Mouse (Mus musculus) liver, adult 2 months (tissue): Measurements from ENCODE around the gene Znrd1as. TPM values are rescaled to one million over a fixed set of nuclear protein-coding genes. Genes with fewer than 3 reads are reported as not detected.
A peak's percentile ranks its signal among the peaks of the same experiment; 100 is the strongest.

ENCODE experiments used
- DNase-seq: peaks from one replicate; pipeline ENCODE4 v3.0.0-alpha.2; 2011; ENCODE audit warnings: low read depth, low spot score; ENCODE audit errors: extremely low read depth
- H3K27ac ChIP-seq: fragments of 200-500 bp; replicated peaks from 2 replicates; pipeline ENCODE4 v1.5.1; 2012; ENCODE audit warnings: low read depth, mild to moderate bottlenecking, control low read depth, inconsistent platforms, low read length; ENCODE audit not compliant: insufficient read depth
- H3K27me3 ChIP-seq: fragments of 200-500 bp; 2 replicates; pipeline ENCODE4 v1.6.1; 2012; ENCODE audit warnings: mild to moderate bottlenecking, moderate library complexity, low read length, inconsistent platforms; ENCODE audit not compliant: control insufficient read depth, insufficient read depth
- H3K36me3 ChIP-seq: fragments of 200-500 bp; 2 replicates; pipeline ENCODE4 v1.6.1; 2012; ENCODE audit warnings: low read length, inconsistent platforms; ENCODE audit not compliant: control insufficient read depth, insufficient read depth
- H3K4me1 ChIP-seq: fragments of 200-500 bp; 2 replicates; pipeline ENCODE4 v1.6.1; 2011; ENCODE audit warnings: low read length; ENCODE audit not compliant: control insufficient read depth, insufficient read depth
- H3K4me3 ChIP-seq: fragments of 200-500 bp; 2 replicates; pipeline ENCODE4 v1.5.1; 2011; ENCODE audit warnings: low read depth, mild to moderate bottlenecking, control low read depth, low read length, moderate library complexity; ENCODE audit not compliant: insufficient read depth
- H3K79me2 ChIP-seq: fragments of 200-500 bp; 2 replicates; pipeline ENCODE4 v1.6.1; 2012; ENCODE audit warnings: inconsistent platforms, mild to moderate bottlenecking, low read length, moderate library complexity; ENCODE audit not compliant: control insufficient read depth, insufficient read depth
- H3K9ac ChIP-seq: fragments of 200-500 bp; 2 replicates; pipeline ENCODE4 v1.6.1; 2012; ENCODE audit warnings: low read depth, mild to moderate bottlenecking, control low read depth, inconsistent platforms, low read length
- CTCF ChIP-seq: fragments of 200-500 bp; IDR thresholded peaks from 2 replicates; pipeline ENCODE4 v1.5.1; 2011; ENCODE audit warnings: low read depth, low read length, control low read depth
- POLR2A ChIP-seq: fragments of 200-500 bp; IDR thresholded peaks from 2 replicates; pipeline ENCODE4 v1.6.1; 2011; ENCODE audit warnings: low read length, control low read depth; ENCODE audit not compliant: insufficient read depth; ENCODE audit errors: extremely low read depth
- WGBS: fragments of 180-500 bp; shearing (Covaris S2); methylation state at CpG from one replicate; pipeline ENCODE4 v1.1.7; 2018; 5-methylcytosine and 5-hydroxymethylcytosine counted together
- polyA plus RNA-seq: library from polyadenylated mRNA; depleted of rRNA; stranded (reverse); fragments of >200 nt; gene quantifications from 2 replicates; pipeline ENCODE4 v1.2.3, GENCODE M21; 2012; rRNA removed
- total RNA-seq: library from RNA; depleted of rRNA; stranded (reverse); fragments of >200 nt; gene quantifications from 2 replicates; pipeline ENCODE4 v1.2.3, GENCODE M21; 2014; rRNA removed

Gene Znrd1as
- total RNA-seq (9.6 and 11.9 TPM in 2 replicates), polyA plus RNA-seq (2.5 and 2.6 TPM in 2 replicates)

DNA sequence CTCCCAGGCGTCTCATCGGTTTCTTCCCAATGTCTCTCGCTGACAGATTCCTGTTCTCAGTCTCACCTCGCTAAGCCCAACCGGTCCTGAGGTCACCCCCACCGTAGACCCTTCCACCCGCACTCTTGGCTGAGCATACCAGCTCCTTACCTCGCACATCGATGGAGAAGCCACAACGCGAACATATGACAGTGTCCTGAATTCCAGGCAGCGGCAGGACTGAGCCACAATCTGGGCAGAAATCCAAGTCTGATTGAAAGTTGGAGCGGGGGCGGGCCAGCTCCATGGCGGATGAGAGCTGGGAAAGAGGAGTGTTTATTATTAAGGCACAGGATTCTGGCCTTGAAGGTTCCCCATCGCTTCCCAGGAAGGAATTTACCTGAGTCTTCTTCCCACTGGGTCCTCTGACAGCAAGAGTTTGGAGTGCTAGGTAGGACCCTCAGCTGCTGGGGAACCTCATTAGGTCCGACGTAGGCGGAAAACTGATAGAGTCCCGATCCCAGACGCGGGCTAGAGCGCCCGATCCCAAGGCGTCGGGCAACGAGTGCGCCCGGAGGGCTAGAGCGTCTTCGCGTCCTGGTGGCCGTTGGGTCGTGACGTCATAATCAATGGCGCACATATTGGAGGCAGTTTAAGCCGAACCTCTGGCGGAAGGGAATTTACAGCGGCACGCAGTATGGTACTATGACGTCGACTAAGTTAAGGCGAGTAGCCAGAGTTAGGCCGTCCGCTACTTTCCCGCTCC is at the start of gene Znrd1as, which contains the start of gene Znrd1:
Gene Znrd1as, plus strand, starts transcription at position 594 of the 745 bp plus-strand sequence.
Gene Znrd1, minus strand, starts transcription at position 561 of the 745 bp plus-strand sequence.
- peak; percentile 94 for DNase-seq
- Histone ChIP-seq H3K4me1 (peaks cover 8% of the 10 kb centered on the region), H3K27ac (peak within 1 kb of the TSS; percentile 80), H3K36me3 (peaks cover 9% of the 10 kb centered on the region; the same call in 1 of the 2 replicates), H3K9ac (peak within 1 kb of the TSS; percentile 82), H3K4me3 (peak within 1 kb of the TSS; percentile 70), H3K79me2 (no peaks in the 10 kb centered on the region; the same call in 1 of the 2 replicates), H3K27me3 (no peaks in the 10 kb centered on the region)
- TF ChIP-seq CTCF (no peak), POLR2A (peak; percentile 51; the same call in 1 of the 2 replicates)
- under 1% methylated on average over 46 of the region's 46 CpGs for WGBS

DNA sequence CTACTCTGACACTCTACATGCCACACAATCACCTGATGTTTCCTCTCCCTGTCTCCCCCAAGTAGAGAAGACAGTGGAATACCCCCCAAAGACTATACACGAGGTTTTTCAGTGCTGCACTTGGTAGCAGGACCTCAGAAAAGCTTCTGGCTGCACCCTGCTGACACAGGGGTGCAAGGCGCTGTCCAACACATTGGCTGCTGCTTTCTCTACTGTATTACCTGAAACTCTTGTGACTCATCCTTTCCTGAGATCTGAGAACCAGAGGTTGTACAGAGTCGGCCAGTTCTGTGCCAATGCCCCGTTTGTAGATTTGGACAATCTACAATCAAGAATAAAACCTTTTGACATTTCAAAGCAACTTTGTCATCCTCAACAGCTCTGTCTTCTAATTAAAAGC is 48.6 kb upstream of the Znrd1as start:
- Histone ChIP-seq H3K4me1 (no peaks in the 10 kb centered on the region), H3K27me3 (no peaks in the 10 kb centered on the region), H3K79me2 (no peaks in the 10 kb centered on the region), H3K36me3 (no peaks in the 10 kb centered on the region), H3K4me3 (no peak overlapping the region), H3K27ac (no peak overlapping the region), H3K9ac (no peak overlapping the region)
- DNase-seq, result no peak
- TF ChIP-seq CTCF (no peak), POLR2A (no peak)
- 50% methylated on average over 4 of the region's 4 CpGs for WGBS

DNA sequence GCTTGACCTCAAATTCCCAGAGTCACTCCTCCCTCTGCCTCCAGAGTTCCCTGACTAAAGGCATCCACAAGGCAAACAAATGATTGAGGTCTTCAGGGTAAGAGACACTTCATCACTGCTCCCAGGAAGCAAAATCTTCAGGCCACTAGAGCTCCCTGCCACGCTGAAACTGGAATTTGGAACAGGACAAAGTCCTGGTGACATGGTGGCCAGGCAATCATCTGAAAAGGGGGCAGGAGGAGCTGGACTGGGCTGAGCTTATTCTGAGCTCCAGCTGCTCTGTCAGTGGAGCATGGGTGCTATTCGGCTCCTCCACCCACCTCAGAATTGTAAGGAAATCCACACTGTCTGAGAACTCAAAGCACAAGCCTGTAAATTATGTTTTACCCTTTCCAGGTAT is 46.4 kb upstream of the Znrd1as start:
- H3K79me2 ChIP-seq, result no peaks in the 10 kb centered on the region
- H3K4me3 ChIP-seq, result no peak overlapping the region
- DNase-seq, result peak; percentile 14
- H3K9ac ChIP-seq, result no peak overlapping the region
- no peaks in the 10 kb centered on the region for H3K36me3 ChIP-seq
- TF ChIP-seq POLR2A (no peak), CTCF (no peak)
- no peaks in the 10 kb centered on the region; the same call in 1 of the 2 replicates for H3K4me1 ChIP-seq
- H3K27ac ChIP-seq, result no peak overlapping the region
- 48% methylated on average over 2 of the region's 2 CpGs for WGBS
- H3K27me3 ChIP-seq, result no peaks in the 10 kb centered on the region

DNA sequence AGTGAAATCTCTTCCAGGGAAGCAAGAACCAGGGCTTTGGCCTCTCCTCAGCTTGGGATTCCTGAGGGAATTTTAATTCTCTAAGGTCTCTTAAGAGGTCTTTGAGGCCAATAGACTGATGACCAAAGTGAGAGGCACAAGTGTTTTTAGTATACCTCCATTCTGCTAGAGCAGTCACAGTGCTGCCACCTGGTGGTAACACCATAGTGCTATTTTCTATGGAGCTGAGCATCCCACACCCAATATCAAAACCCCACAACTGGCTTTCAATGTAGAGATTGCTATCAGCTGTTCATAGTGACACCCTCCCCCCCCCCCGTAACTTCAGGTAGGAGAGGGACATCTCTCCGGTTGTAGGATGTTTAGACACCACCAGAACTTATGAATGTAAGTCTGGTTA is 44.3 kb upstream of the Znrd1as start:
- WGBS, result 12% methylated on average over 2 of the region's 2 CpGs

DNA sequence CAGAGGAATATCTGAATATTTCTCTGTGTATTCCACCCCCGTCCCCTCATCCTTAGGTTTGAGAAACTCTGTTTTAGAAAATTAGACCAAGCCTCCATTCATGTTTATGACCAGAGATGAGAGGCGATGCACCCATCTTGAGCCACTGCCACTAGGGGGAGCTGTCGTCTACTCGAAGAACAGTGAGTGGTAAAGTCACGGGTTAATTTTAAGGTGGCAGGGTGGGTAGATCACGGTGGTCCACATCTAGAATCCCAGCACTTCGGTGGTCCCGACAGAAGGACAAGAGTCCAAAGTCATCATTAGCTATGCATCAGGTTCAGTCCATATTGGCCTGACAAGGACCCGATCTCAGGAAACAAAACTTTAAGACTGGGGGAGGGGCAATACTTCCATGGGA is 43.3 kb upstream of the Znrd1as start:
- DNase-seq, result peak; percentile 37
- TF ChIP-seq CTCF, result peak; percentile 77
- no peak for TF ChIP-seq POLR2A
- 10% methylated on average over 9 of the region's 9 CpGs for WGBS
- Histone ChIP-seq H3K9ac (no peak overlapping the region), H3K79me2 (no peaks in the 10 kb centered on the region), H3K36me3 (no peaks in the 10 kb centered on the region), H3K27me3 (no peaks in the 10 kb centered on the region), H3K4me3 (no peak overlapping the region), H3K27ac (no peak overlapping the region), H3K4me1 (no peaks in the 10 kb centered on the region; the same call in 1 of the 2 replicates)

More for the DNA sequence above, 44.3 kb upstream of the Znrd1as start:
- H3K27me3 ChIP-seq, result no peaks in the 10 kb centered on the region
- peak; percentile 62 for DNase-seq
- TF ChIP-seq POLR2A (no peak), CTCF (peak; percentile 66)
- H3K79me2 ChIP-seq, result no peaks in the 10 kb centered on the region
- H3K27ac ChIP-seq, result no peak overlapping the region
- no peaks in the 10 kb centered on the region for H3K36me3 ChIP-seq
- H3K4me1 ChIP-seq, result no peaks in the 10 kb centered on the region; the same call in 1 of the 2 replicates
- no peak overlapping the region for H3K4me3 ChIP-seq
- no peak overlapping the region for H3K9ac ChIP-seq

DNA sequence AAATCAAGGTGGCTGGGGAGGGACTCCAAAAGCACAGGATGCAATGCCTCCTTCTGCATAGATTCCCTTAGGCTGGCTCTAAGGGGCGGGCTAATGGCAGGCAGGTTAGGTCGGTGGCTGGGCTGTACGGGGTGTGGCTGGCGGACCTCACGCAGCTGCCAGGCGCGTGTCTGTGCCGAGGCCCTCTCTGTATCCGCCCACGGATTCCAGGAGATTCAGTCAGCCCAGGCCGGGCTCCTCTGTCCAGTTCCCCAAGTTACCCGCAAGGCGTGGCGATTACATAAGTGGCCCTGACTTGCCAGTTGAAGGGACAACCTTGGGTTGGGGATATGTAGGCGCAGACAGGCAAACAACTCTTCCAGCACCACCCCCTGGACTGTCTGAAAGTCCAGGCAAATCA is 38.2 kb upstream of the Znrd1as start:
- 38% methylated on average over 15 of the region's 15 CpGs for WGBS

More for the DNA sequence above, 38.2 kb upstream of the Znrd1as start:
- TF ChIP-seq CTCF (no peak), POLR2A (no peak)
- no peaks in the 10 kb centered on the region for H3K4me1 ChIP-seq
- H3K27ac ChIP-seq, result no peak overlapping the region
- peak; percentile 4 for DNase-seq
- H3K79me2 ChIP-seq, result no peaks in the 10 kb centered on the region
- H3K36me3 ChIP-seq, result no peaks in the 10 kb centered on the region
- no peak overlapping the region for H3K9ac ChIP-seq
- H3K27me3 ChIP-seq, result no peaks in the 10 kb centered on the region
- no peak overlapping the region for H3K4me3 ChIP-seq
